Mouse (Mus musculus) stomach, embryonic 14.5 days (tissue): ENCODE measurements around the gene Ncstn. TPM values are rescaled to one million over a fixed set of nuclear protein-coding genes. Genes with fewer than 3 reads are reported as not detected.

Experiments used
- ATAC-seq: fragments of 200-750 bp; cut with Nextera tagmentation; 2 replicates; pipeline ENCODE4 v1.8.0; 2017; ENCODE audit warnings: low read depth, moderate TSS enrichment; ENCODE audit not compliant: insufficient number of reproducible peaks, insufficient read depth, low FRiP score
- H3K27ac ChIP-seq: fragments of 300-500 bp; sonication (generic); 2 replicates; pipeline ENCODE4 v1.5.1; 2014; ENCODE audit warnings: mild to moderate bottlenecking, low read length, moderate library complexity, mixed read lengths
- H3K27me3 ChIP-seq: fragments of 300-500 bp; sonication (generic); 2 replicates; pipeline ENCODE4 v1.6.1; 2014; ENCODE audit warnings: low read length, control low read depth, mixed read lengths; ENCODE audit not compliant: control insufficient read depth, insufficient read depth
- H3K36me3 ChIP-seq: fragments of 300-500 bp; sonication (generic); 2 replicates; pipeline ENCODE4 v1.6.1; 2014; ENCODE audit warnings: mild to moderate bottlenecking, control low read depth, low read length, moderate library complexity, mixed read lengths; ENCODE audit not compliant: control insufficient read depth, insufficient read depth
- H3K4me1 ChIP-seq: fragments of 300-500 bp; sonication (generic); 2 replicates; pipeline ENCODE4 v1.6.1; 2014; ENCODE audit warnings: low read length, control low read depth, mixed read lengths; ENCODE audit not compliant: control insufficient read depth, insufficient read depth
- H3K4me2 ChIP-seq: fragments of 300-500 bp; sonication (generic); replicated peaks from 2 replicates; pipeline ENCODE4 v1.6.1; 2014; ENCODE audit warnings: low read depth, low read length, control low read depth
- H3K4me3 ChIP-seq: fragments of 300-500 bp; sonication (generic); 2 replicates; pipeline ENCODE4 v1.5.1; 2014; ENCODE audit warnings: low read depth, low read length, control low read depth
- H3K9ac ChIP-seq: fragments of 300-500 bp; sonication (generic); replicated peaks from 2 replicates; pipeline ENCODE4 v1.6.1; 2014; ENCODE audit warnings: low read depth, mild to moderate bottlenecking, control low read depth, low read length, moderate library complexity, mixed read lengths
- H3K9me3 ChIP-seq: fragments of 300-500 bp; sonication (generic); 2 replicates; pipeline ENCODE4 v1.6.1; 2016; ENCODE audit warnings: low read depth, low read length, control low read depth; ENCODE audit not compliant: control insufficient read depth
- WGBS: fragments of 180-500 bp; shearing (Covaris S2); extraction: QIAGEN DNeasy Blood & Tissue Kit; methylation state at CpG from one replicate; pipeline ENCODE4 v1.1.7; 2014; 5-methylcytosine and 5-hydroxymethylcytosine counted together
- polyA plus RNA-seq: library from polyadenylated mRNA; unstranded; fragments of >200 nt; fragmentation: Nextera tagmentation; extraction: Ambion mirVana; gene quantifications from 2 replicates; pipeline ENCODE4 v1.2.1, GENCODE M21; 2014

The Ncstn gene
- polyA plus RNA-seq, 1 experiment from 2014 or later, result 139 TPM

GRCm38 (mm10) chr1:172027809-172028102 is 54.8 kb downstream of the Ncstn start:
- no peak for ATAC-seq

GRCm38 (mm10) chr1:172027010-172027808 is 55.4 kb downstream of the Ncstn start:
- Histone ChIP-seq H3K4me1 (peaks cover 25% of the 10 kb centered on the region), H3K9me3 (no peaks in the 10 kb centered on the region), H3K4me2 (peak overlapping the region; percentile 71), H3K27ac (peak overlapping the region; percentile 93), H3K9ac (peak overlapping the region; percentile 89), H3K36me3 (no peaks in the 10 kb centered on the region), H3K4me3 (peak overlapping the region; percentile 94), H3K27me3 (no peaks in the 10 kb centered on the region)
- peak; percentile 85 for ATAC-seq
- under 1% methylated on average over 54 of the region's 54 CpGs for WGBS

More at GRCm38 (mm10) chr1:172027809-172028102, 54.8 kb downstream of the Ncstn start:
- no peaks in the 10 kb centered on the region for H3K36me3 ChIP-seq
- H3K9ac ChIP-seq, result peak overlapping the region; percentile 89; the same call in 1 of the 2 replicates
- H3K27me3 ChIP-seq, result no peaks in the 10 kb centered on the region
- H3K4me2 ChIP-seq, result peak overlapping the region; percentile 71
- 19% methylated on average over 10 of the region's 10 CpGs for whole genome bisulfite sequencing
- peak overlapping the region; percentile 94 for H3K4me3 ChIP-seq
- peaks cover 25% of the 10 kb centered on the region for H3K4me1 ChIP-seq
- H3K27ac ChIP-seq, result peak overlapping the region; percentile 93
- no peaks in the 10 kb centered on the region for H3K9me3 ChIP-seq

- H3K36me3 ChIP-seq, result no peaks in the 10 kb centered on the region
- no peaks in the 10 kb centered on the region for H3K27me3 ChIP-seq
- ATAC-seq, result peak; percentile 73
- H3K4me1 ChIP-seq, result peaks cover 29% of the 10 kb centered on the region
- H3K9ac ChIP-seq, result peak overlapping the region; percentile 89
- peak overlapping the region; percentile 94 for H3K4me3 ChIP-seq
- peak overlapping the region; percentile 93 for H3K27ac ChIP-seq
- H3K4me2 ChIP-seq, result peak overlapping the region; percentile 71
- no peaks in the 10 kb centered on the region for H3K9me3 ChIP-seq
- 1% methylated on average over 22 of the region's 23 CpGs for WGBS
Measured at GRCm38 (mm10) chr1:172026201-172026901, 56.2 kb downstream of the Ncstn start.

DNA sequence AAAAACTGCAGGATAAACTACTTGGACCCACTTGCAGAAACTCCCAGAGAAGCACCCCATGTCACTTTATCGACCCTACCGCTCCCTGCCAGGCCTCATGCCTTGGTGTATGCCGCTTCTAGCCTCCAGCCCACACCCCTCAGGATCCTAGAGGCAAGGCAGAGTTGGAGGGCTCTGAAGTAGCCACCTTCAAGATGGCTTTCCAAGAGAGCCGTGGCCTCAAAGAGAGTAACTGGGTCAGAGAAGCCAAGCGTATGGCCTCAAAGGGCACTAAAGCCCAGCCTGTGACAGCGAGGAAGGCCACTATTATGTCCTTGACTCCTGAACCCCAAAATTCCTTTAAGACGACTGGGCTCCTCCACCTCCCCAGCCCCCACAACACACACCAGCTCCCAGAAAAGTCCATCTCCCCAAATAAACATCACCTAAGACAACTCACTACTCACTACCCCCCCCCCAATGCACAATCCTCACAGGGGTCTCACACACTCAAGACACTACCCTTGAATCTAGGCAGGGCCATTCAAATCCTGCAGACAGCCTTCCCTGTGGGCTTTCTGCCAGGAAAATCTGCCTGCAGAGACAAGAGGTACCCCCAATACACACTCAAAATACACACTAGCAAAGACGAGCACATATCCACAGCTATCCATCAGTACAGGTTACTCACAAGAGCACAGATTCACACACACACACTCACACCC is 57.2 kb downstream of the Ncstn start:
- H3K4me2 ChIP-seq, result peak overlapping the region; percentile 71
- H3K27ac ChIP-seq, result peak overlapping the region; percentile 10; the same call in 1 of the 2 replicates
- H3K27me3 ChIP-seq, result no peaks in the 10 kb centered on the region
- no peak for ATAC-seq
- no peaks in the 10 kb centered on the region for H3K36me3 ChIP-seq
- peak overlapping the region; percentile 94 for H3K4me3 ChIP-seq
- peaks cover 29% of the 10 kb centered on the region for H3K4me1 ChIP-seq
- H3K9ac ChIP-seq, result no peak overlapping the region
- 50% methylated on average over 8 of the region's 8 CpGs for WGBS
- H3K9me3 ChIP-seq, result no peaks in the 10 kb centered on the region

DNA sequence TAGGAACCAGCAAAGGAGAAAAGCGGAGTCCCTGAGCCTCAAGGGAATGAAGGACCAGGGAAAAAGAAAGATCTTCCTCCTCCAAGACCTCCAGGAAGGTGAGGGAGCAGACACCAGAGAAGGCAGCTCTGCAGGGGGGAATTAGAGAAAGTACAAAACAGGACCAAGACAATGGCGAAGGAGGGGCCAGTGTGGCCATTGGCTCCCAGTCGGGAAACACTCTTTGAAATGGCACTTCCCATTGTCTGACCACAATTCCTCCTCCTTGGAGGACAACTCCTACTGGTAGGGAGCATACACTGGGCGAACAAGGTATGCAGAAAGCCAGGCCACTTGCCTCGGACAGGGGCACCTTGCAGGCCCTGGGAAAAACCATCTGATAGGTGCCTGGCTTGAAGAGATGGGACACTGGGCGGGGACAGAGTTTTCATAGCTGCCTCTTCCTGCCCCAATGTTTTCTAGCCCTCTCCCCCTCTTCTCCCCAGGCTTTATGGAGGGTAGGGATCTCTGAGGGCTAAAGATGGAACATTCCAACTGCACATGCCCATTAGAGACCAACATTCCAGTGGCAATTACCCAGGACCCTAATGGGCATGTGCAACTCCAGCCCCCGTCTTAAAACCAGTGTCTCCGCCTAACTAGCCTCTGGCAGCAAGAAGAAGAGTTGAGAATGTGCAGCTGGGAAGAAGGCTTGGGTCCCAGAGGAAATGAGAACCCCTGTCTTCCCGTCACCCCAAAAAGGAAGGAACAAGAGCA is 58.3 kb downstream of the Ncstn start:
- WGBS, result 56% methylated on average over 9 of the region's 9 CpGs
- no peak overlapping the region for H3K27ac ChIP-seq
- H3K27me3 ChIP-seq, result no peaks in the 10 kb centered on the region
- H3K9ac ChIP-seq, result no peak overlapping the region
- no peak overlapping the region; the same call in 1 of the 2 replicates for H3K4me2 ChIP-seq
- H3K4me3 ChIP-seq, result no peak overlapping the region
- H3K9me3 ChIP-seq, result no peaks in the 10 kb centered on the region
- peaks cover 37% of the 10 kb centered on the region for H3K4me1 ChIP-seq
- no peak for ATAC-seq
- H3K36me3 ChIP-seq, result no peaks in the 10 kb centered on the region

GRCm38 (mm10) chr1:172019863-172020521 is 62.6 kb downstream of the Ncstn start:
- H3K27me3 ChIP-seq, result no peaks in the 10 kb centered on the region
- H3K4me1 ChIP-seq, result peaks cover 42% of the 10 kb centered on the region
- ATAC-seq, result no peak
- H3K9ac ChIP-seq, result no peak overlapping the region
- H3K27ac ChIP-seq, result peak overlapping the region; percentile 63; the same call in 1 of the 2 replicates
- H3K4me3 ChIP-seq, result no peak overlapping the region
- no peak overlapping the region for H3K4me2 ChIP-seq
- no peaks in the 10 kb centered on the region for H3K9me3 ChIP-seq
- no peaks in the 10 kb centered on the region for H3K36me3 ChIP-seq
- 70% methylated on average over 10 of the region's 10 CpGs for WGBS

DNA sequence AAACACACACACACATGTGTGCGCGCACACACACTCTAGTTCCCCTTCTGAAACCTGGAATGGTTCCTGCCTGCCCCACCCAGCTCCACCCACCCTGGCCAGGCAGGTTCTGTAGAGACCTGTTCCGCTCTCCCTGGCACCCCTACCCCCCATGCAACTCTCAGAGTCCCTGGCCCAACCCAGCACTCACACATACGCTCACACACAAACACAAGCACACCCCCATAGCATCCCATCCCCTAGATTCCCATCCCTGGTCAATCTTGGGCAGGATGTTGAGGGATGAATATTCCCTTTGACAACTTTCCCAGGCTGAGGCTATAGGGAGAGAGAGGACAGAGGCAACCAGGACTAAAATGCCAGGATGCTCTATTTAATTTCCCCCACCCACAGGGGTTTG is 63.3 kb downstream of the Ncstn start:
- H3K4me1 ChIP-seq, result peaks cover 36% of the 10 kb centered on the region; the same call in 1 of the 2 replicates
- H3K9ac ChIP-seq, result no peak overlapping the region
- no peaks in the 10 kb centered on the region for H3K9me3 ChIP-seq
- H3K4me2 ChIP-seq, result no peak overlapping the region
- 83% methylated on average over 4 of the region's 4 CpGs for WGBS
- peak; percentile 60; the same call in 1 of the 2 replicates for ATAC-seq
- peak overlapping the region; percentile 7; the same call in 1 of the 2 replicates for H3K27ac ChIP-seq
- no peaks in the 10 kb centered on the region for H3K36me3 ChIP-seq
- H3K27me3 ChIP-seq, result no peaks in the 10 kb centered on the region
- no peak overlapping the region for H3K4me3 ChIP-seq
